Mouse (Mus musculus) neural tube, embryonic 13.5 days (tissue): ENCODE data around the gene Zfp408. TPM values are rescaled to one million over a fixed set of nuclear protein-coding genes. Genes with fewer than 3 reads are reported as not detected.

Experiments used
- ATAC-seq: fragments of 200-750 bp; cut with Nextera tagmentation; 2 replicates; pipeline ENCODE4 v1.8.0; 2017; ENCODE audit warnings: low read depth, mild to moderate bottlenecking, moderate TSS enrichment, moderate library complexity
- H3K27ac ChIP-seq: fragments of 300-500 bp; sonication (generic); replicated peaks from 2 replicates; pipeline ENCODE4 v1.5.1; 2015; ENCODE audit warnings: moderate library complexity, mild to moderate bottlenecking, inconsistent platforms
- H3K27me3 ChIP-seq: fragments of 300-500 bp; sonication (generic); 2 replicates; pipeline ENCODE4 v1.6.1; 2015; ENCODE audit warnings: mild to moderate bottlenecking, inconsistent platforms
- H3K36me3 ChIP-seq: fragments of 300-500 bp; sonication (generic); 2 replicates; pipeline ENCODE4 v1.6.1; 2015; ENCODE audit warnings: mild to moderate bottlenecking, inconsistent platforms
- H3K4me1 ChIP-seq: fragments of 300-500 bp; sonication (generic); replicated peaks from 2 replicates; pipeline ENCODE4 v1.6.1; 2015; ENCODE audit warnings: inconsistent platforms
- H3K4me2 ChIP-seq: fragments of 300-500 bp; sonication (generic); 2 replicates; pipeline ENCODE4 v1.6.1; 2015; ENCODE audit warnings: inconsistent platforms, mild to moderate bottlenecking, moderate library complexity
- H3K4me3 ChIP-seq: fragments of 300-500 bp; sonication (generic); 2 replicates; pipeline ENCODE4 v1.5.1; 2015; ENCODE audit warnings: mild to moderate bottlenecking, inconsistent platforms
- H3K9ac ChIP-seq: fragments of 300-500 bp; sonication (generic); 2 replicates; pipeline ENCODE4 v1.6.1; 2015; ENCODE audit warnings: moderate library complexity, mild to moderate bottlenecking, inconsistent platforms
- H3K9me3 ChIP-seq: fragments of 300-500 bp; sonication (generic); 2 replicates; pipeline ENCODE4 v1.6.1; 2016; ENCODE audit warnings: inconsistent platforms
- WGBS: fragments of 180-500 bp; shearing (Covaris S2); methylation state at CpG from one replicate; pipeline ENCODE4 v1.1.7; 2015; 5-methylcytosine and 5-hydroxymethylcytosine counted together
- polyA plus RNA-seq: library from polyadenylated mRNA; unstranded; fragments of >200 nt; fragmentation: Nextera tagmentation; extraction: Ambion mirVana; gene quantifications from 2 replicates; pipeline ENCODE4 v1.2.1, GENCODE M21; 2015

Zfp408 gene
- polyA plus RNA-seq, 1 experiment from 2014 or later: 12.9 TPM

DNA sequence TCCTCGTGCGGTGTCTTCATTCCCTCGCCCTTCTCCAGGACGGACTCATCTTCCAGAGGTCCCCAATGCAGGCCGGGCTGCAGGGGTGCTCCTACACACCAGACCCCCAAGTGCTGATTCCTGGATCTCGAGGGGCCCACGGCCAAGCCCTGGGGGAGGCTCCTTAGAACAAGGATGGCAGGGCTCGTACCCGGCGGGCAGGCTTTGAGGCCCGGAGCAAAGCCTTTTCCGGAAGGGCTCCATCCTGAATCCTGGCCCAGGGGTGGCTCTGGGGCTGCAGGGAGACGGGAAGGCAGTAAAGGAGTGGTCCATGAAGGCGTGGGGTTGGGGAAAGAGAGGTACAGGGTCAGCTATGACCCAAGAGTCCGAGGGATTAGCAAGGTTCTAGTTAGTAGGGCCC, 439 bp downstream of the Zfp408 start:
- peak overlapping the region; percentile 98 for H3K9ac ChIP-seq
- no peaks in the 10 kb centered on the region for H3K9me3 ChIP-seq
- H3K4me3 ChIP-seq: peak overlapping the region; percentile 93
- no peak for ATAC-seq
- H3K36me3 ChIP-seq: peaks cover 55% of the 10 kb centered on the region
- H3K27ac ChIP-seq: peak overlapping the region; percentile 91
- H3K27me3 ChIP-seq: no peaks in the 10 kb centered on the region
- peak overlapping the region; percentile 100 for H3K4me2 ChIP-seq
- H3K4me1 ChIP-seq: peaks cover 46% of the 10 kb centered on the region
- 2% methylated on average over 15 of the region's 15 CpGs for WGBS

DNA sequence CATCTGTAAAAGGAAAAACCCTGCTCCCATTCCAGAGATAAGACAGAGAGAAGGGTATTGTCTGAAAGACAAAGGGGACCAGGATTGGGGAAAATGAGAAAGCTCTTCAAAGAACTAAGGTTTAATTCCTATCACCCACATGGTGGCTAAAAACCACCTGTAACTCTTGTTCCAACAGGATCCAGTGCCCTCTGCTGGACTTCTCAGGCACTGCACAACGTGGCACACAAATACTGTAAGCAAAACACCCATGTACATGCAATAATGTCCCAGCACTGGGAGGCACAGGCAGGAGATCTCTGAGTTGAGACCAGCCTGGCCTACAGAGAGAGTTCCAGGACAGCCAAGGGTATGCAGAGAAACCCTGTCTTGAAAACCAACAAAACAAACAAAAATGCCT, 2.9 kb downstream of the Zfp408 start:
- H3K27ac ChIP-seq: no peak overlapping the region
- no peak overlapping the region for H3K9ac ChIP-seq
- 47% methylated on average over 1 of the region's 1 CpGs for WGBS
- no peak overlapping the region for H3K4me2 ChIP-seq
- peaks cover 30% of the 10 kb centered on the region for H3K4me1 ChIP-seq
- H3K4me3 ChIP-seq: no peak overlapping the region
- no peaks in the 10 kb centered on the region for H3K9me3 ChIP-seq
- no peak for ATAC-seq
- H3K27me3 ChIP-seq: no peaks in the 10 kb centered on the region
- peaks cover 63% of the 10 kb centered on the region for H3K36me3 ChIP-seq

DNA sequence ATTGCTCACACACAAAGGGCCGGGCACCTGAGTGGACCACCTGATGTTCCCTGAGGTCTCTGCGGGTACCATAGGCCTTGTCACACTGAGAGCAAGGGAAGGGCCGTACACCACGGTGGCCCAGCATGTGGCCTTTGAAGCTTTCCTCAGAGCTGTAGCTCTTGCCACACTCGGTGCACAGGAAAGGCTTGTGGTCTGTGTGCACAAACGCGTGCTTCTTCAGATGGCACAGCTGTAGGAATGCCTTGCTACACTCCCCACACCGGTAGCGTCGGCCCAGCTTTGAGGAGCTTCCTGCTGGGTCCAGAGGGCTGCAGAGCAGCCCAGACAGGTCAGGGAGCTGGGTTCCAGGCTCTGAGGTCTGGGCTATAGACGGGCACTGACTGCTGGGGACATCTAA, 3.8 kb downstream of the Zfp408 start:
- ATAC-seq: no peak
- Histone ChIP-seq H3K4me1 (peaks cover 21% of the 10 kb centered on the region), H3K27me3 (no peaks in the 10 kb centered on the region), H3K9me3 (no peaks in the 10 kb centered on the region), H3K4me3 (no peak overlapping the region), H3K27ac (no peak overlapping the region), H3K4me2 (no peak overlapping the region), H3K9ac (no peak overlapping the region), H3K36me3 (peaks cover 63% of the 10 kb centered on the region)
- 95% methylated on average over 11 of the region's 11 CpGs for WGBS

DNA sequence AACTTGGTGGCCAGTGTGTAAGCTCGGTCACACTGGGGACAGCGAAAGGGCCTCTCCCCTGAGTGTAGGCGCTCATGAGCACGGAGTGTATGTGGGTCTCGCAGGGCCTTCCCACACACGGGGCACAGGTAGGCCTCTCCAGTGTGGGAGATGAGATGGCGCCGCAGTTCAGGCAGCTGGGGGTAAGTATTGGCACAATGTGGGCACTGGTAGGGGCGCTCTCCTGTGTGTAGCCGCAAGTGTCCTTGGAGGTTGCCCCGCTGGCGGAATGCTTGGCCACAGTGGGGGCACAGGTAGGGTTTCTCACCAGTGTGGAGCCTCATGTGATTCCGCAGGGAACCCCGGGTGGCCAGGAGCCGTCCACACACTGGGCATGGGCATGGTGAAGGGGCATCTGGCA, 4.2 kb downstream of the Zfp408 start:
- Histone ChIP-seq H3K4me2 (no peak overlapping the region), H3K27ac (no peak overlapping the region), H3K9ac (no peak overlapping the region), H3K36me3 (peaks cover 63% of the 10 kb centered on the region), H3K4me3 (no peak overlapping the region), H3K9me3 (no peaks in the 10 kb centered on the region), H3K4me1 (peaks cover 16% of the 10 kb centered on the region), H3K27me3 (no peaks in the 10 kb centered on the region)
- 99% methylated on average over 15 of the region's 15 CpGs for WGBS
- no peak for ATAC-seq

DNA sequence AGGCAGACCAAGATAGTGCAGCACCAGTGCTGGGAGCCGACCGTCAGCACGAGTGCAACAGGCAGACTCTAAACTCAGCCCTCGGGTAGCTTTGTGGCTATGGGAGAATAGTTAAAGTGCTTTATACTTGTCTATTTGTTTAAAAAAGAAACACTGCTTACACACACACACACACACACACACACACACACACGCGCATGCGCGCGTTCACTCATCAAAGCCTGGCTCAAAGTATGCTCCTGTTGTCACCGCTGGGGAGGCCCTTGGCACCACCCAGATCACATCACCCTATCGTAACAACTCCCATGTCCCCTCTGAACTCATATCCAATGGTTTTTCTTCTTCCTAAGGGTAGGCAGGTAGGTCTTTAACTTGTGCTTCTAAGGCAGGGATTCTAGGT, 5.6 kb downstream of the Zfp408 start:
- 91% methylated on average over 11 of the region's 11 CpGs for WGBS

DNA sequence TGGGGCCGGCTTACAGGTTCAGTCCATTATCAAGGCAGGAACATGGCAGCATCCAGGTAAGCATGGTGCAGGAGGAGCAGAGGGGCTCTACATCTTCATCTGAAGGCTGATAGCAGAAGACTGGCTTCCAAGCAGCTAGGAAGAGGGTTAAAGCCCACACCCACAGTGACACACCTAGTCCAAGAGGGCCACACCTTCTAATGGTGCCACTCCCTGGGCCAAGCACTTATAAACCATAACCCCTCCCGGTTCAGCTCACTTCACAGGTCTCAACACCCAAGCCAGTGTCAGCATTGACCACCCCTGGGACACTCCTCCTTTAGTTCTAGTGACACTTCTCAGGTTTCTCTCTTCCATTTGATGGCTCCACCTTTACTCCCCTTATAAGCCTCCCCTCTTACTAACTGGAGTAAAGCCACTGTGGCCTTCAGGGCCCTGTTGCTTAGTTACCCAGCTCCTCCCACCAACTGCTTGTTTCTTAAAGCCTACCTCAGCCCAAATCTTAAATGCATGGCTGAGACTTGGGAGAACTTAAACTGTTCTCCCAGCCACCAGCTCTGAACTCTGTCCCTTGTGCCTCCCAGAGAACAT, 6.7 kb downstream of the Zfp408 start:
- Histone ChIP-seq H3K4me1 (peaks cover 3% of the 10 kb centered on the region; the same call in 1 of the 2 replicates), H3K27ac (no peak overlapping the region), H3K4me3 (no peak overlapping the region), H3K9ac (no peak overlapping the region), H3K27me3 (no peaks in the 10 kb centered on the region), H3K9me3 (no peaks in the 10 kb centered on the region), H3K36me3 (peaks cover 61% of the 10 kb centered on the region), H3K4me2 (no peak overlapping the region)
- WGBS: 90% methylated on average over 2 of the region's 2 CpGs
- ATAC-seq: no peak

More for the DNA sequence above, 5.6 kb downstream of the Zfp408 start:
- Histone ChIP-seq H3K9me3 (no peaks in the 10 kb centered on the region), H3K4me3 (no peak overlapping the region), H3K4me1 (peaks cover 14% of the 10 kb centered on the region), H3K27ac (no peak overlapping the region), H3K36me3 (peaks cover 63% of the 10 kb centered on the region), H3K27me3 (no peaks in the 10 kb centered on the region), H3K9ac (no peak overlapping the region), H3K4me2 (no peak overlapping the region)
- ATAC-seq: no peak

DNA sequence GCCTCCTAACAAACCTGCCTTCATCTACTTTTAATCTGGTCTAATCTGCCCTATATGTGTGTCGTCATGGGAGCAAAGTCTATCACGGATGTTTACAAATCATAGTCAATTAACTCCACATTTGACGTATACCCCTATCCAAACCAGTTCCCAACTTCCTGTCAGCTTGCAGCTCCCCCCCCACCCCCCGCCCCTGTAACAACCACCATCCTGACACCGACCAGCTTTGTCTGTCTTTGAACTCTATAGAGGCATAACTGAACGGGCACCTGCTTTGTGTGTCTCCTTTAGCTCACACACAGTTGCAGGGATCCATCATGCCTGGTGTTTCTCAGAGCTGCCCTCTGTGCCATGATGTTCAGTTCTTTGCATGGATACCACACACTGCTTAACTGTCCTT, 10.7 kb downstream of the Zfp408 start:
- Histone ChIP-seq H3K27ac (no peak overlapping the region), H3K36me3 (peaks cover 22% of the 10 kb centered on the region), H3K9me3 (no peaks in the 10 kb centered on the region), H3K4me2 (no peak overlapping the region), H3K9ac (no peak overlapping the region), H3K4me3 (no peak overlapping the region), H3K27me3 (no peaks in the 10 kb centered on the region), H3K4me1 (no peaks in the 10 kb centered on the region)
- 77% methylated on average over 6 of the region's 6 CpGs for WGBS
- no peak for ATAC-seq

DNA sequence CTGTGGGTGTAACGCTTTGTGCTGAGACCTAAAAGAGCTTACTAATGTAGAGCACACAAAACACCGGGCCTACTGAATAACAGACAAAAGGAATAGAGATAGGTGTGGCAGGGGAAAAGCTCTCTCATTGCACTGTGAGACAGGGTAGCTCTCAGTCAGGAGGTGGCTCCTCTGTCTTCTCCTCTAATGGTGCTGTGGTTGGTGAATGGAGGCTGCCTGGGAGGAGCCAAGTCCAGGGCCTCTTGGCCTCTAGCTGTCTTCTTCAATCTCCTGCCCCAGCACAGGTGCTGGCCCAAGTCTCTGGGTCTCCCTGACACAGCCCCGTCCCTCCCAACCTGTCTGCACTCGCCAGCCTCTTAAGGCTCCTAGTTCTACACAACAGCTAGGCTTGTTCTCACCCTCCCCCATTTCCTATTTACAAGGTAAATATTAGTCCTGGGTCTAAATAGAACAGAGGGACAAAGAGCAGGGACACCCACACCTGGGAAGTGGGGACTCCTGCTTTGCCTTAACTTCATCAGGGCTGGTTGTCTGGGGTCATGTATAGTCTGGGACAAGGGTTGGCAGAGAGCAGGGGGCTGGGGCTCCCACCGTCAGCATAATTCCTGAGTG, 12.8 kb downstream of the Zfp408 start:
- Histone ChIP-seq H3K27me3 (no peaks in the 10 kb centered on the region), H3K27ac (no peak overlapping the region), H3K9ac (no peak overlapping the region), H3K4me1 (no peaks in the 10 kb centered on the region), H3K4me2 (no peak overlapping the region), H3K36me3 (peaks cover 2% of the 10 kb centered on the region; the same call in 1 of the 2 replicates), H3K9me3 (no peaks in the 10 kb centered on the region), H3K4me3 (no peak overlapping the region)
- ATAC-seq: no peak
- WGBS: 85% methylated on average over 5 of the region's 5 CpGs

DNA sequence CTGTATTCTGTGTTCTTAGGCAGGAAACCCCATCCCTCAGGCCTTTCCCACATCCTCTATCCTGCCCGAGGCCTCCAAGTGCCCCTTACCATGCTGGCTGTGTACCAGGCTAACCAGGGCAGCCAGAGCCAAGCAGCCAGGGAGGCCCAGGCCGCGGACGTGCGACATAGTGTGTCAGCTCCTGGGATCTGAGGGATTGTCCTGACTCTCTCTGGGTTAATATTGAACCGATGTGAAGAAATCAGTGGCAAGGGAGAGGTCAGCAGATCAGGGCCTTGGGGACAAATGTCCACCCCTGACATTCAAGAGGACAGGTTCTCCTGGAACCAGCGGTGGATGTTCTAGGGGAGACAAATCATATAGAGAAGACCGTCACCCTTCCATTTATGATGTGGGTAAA, 13.4 kb downstream of the Zfp408 start, which contains the start of gene F2:
F2 (minus strand) TSS at position 186 of the 400 bp plus-strand sequence.
- H3K9ac ChIP-seq: no peak within 1 kb of the TSS
- ATAC-seq: no peak
- no peaks in the 10 kb centered on the region for H3K4me1 ChIP-seq
- no peak within 1 kb of the TSS for H3K4me3 ChIP-seq
- H3K27me3 ChIP-seq: no peaks in the 10 kb centered on the region
- WGBS: 88% methylated on average over 8 of the region's 8 CpGs
- H3K27ac ChIP-seq: no peak within 1 kb of the TSS
- H3K9me3 ChIP-seq: no peaks in the 10 kb centered on the region
- no peak within 1 kb of the TSS for H3K4me2 ChIP-seq
- H3K36me3 ChIP-seq: no peaks in the 10 kb centered on the region

DNA sequence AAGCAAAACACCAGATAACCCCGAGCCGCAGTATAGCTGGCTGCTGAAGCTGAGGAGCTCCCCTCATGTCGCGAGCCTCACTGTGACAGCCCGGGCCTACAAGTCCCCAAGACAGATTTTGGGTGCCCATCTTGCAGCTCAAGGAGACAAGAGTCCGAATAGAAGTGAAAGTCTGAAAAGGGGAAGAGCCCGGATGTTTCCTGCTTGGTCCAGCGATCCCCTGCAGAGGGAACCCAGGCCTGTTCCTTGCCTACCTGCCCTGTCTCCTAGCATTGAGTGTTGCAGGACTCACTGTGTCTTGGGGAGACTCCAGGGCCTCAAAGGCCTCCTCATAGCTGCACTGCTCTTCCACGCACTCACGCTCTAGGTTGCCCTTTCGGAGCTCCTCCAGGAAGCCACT, 14.1 kb downstream of the Zfp408 start:
- ATAC-seq: no peak
- Histone ChIP-seq H3K9ac (no peak overlapping the region), H3K4me3 (no peak overlapping the region), H3K27me3 (no peaks in the 10 kb centered on the region), H3K4me1 (no peaks in the 10 kb centered on the region), H3K27ac (no peak overlapping the region), H3K4me2 (no peak overlapping the region), H3K9me3 (no peaks in the 10 kb centered on the region), H3K36me3 (no peaks in the 10 kb centered on the region)
- WGBS: 86% methylated on average over 11 of the region's 11 CpGs

DNA sequence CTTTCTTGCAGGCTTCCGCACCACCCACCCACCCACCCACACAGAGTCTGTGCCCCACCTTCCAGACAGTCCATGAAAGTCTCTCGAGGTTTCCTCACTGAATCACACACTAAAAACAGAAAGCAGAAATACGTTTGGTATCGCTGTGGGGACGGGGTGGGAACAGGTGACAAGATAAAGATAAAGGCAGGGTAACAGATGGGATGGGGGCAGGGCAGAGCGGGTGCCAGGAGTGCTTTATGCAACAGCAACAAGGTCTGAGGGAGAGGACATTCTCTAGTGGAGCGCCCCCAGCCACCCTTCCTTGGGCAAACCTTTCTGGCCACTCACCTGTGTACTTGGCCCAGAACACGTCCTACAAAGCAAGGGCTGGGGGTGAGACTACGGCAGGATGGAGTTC, 14.8 kb downstream of the Zfp408 start:
- no peak overlapping the region for H3K27ac ChIP-seq
- 75% methylated on average over 9 of the region's 9 CpGs for WGBS
- H3K9me3 ChIP-seq: no peaks in the 10 kb centered on the region
- H3K36me3 ChIP-seq: no peaks in the 10 kb centered on the region
- ATAC-seq: no peak
- no peak overlapping the region for H3K9ac ChIP-seq
- no peaks in the 10 kb centered on the region for H3K27me3 ChIP-seq
- H3K4me2 ChIP-seq: no peak overlapping the region
- H3K4me3 ChIP-seq: no peak overlapping the region
- no peaks in the 10 kb centered on the region for H3K4me1 ChIP-seq

DNA sequence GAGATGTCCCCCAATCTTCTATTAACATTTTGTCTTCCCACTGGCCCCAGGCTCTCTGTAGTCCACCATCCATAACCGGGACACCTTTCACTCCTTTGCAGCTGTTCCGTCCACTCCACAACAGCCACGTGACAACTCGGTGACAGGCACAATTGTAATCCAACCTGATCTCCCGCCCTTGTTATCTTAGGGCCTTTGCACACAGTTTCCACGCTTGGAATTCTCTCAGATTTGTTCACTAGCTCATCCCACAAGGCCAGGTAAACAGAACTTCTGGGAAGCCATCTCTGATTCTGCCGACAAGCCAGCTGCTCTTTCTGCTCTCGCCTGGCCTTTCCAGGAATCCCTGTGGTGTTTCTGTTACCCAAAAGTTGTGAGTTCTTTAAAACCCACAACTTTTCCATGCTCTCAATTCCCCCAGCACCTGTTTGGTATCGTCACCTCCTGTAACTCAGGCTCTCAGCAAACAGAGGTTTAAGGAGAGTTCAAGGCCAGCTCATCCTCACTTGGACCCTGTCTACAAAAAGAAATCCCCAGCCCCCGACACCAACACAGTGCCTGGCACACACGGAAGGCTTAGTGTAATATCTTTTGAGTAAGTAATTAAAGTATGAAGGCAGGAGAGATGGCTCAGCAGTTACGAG, 16.1 kb downstream of the Zfp408 start:
- Histone ChIP-seq H3K27ac (no peak overlapping the region), H3K9ac (no peak overlapping the region), H3K4me2 (no peak overlapping the region), H3K9me3 (no peaks in the 10 kb centered on the region), H3K4me3 (no peak overlapping the region), H3K4me1 (no peaks in the 10 kb centered on the region), H3K27me3 (no peaks in the 10 kb centered on the region), H3K36me3 (no peaks in the 10 kb centered on the region)
- no peak for ATAC-seq
- WGBS: 88% methylated on average over 12 of the region's 12 CpGs
